ENCODE assay signal across 8 mouse cellular contexts in genomic region chr11:106013556-106014225, GRCm38 (mm10). TPM values are rescaled to one million over a fixed set of nuclear protein-coding genes. Genes with fewer than 3 reads are reported as not detected.
DNase-seq lines count a peak whose midpoint lies in the region; ATAC-seq and TF ChIP-seq lines count a peak whose summit lies in the region.
"Had no signal": no experiment of that assay in that cellular context is flagged by ENCODE, and none has a peak within 500 bp of the region (broad histone marks: within the 10 kb centered on the region; RNA-seq: fewer than 3 reads in every experiment).

No protein-coding gene starts in this region.

- H3K27me3 ChIP-seq in kidney, adult 2 months (replicated peaks; ENCODE audit: control insufficient read depth, insufficient read depth, low read length) = no peaks in the 10 kb centered on the region
- peaks cover 1% of the 10 kb centered on the region; the same call in 1 of the 2 replicates for H3K27me3 ChIP-seq in kidney, embryonic 16.5 days (ENCODE audit: insufficient read depth, low read length)

- WGBS in kidney, adult 2 months = 58% methylated on average over 11 of the region's 11 CpGs
- 68% methylated on average over 11 of the region's 11 CpGs for WGBS in kidney, embryonic 16.5 days

- no peaks in the 10 kb centered on the region for H3K36me3 ChIP-seq in kidney, adult 2 months (ENCODE audit: control insufficient read depth, insufficient read depth, low read length)
- no peaks in the 10 kb centered on the region for H3K36me3 ChIP-seq in kidney, embryonic 16.5 days (ENCODE audit: insufficient read depth, low read length)
- H3K36me3 ChIP-seq: neural tube, embryonic 12.5 days had no signal

- no peaks in the 10 kb centered on the region for H3K4me1 ChIP-seq in kidney, adult 2 months (ENCODE audit: control insufficient read depth, insufficient read depth, low read length)
- no peaks in the 10 kb centered on the region for H3K4me1 ChIP-seq in kidney, embryonic 16.5 days (ENCODE audit: insufficient read depth, low read length)

- no peak for ATAC-seq in kidney, embryonic 16.5 days (ENCODE audit: low FRiP score, low TSS enrichment)
- no peak for ATAC-seq in erythroid progenitor cell, adult 5-6 weeks (replicated peaks; ENCODE audit: low FRiP score, poor library complexity, severe bottlenecking)

- peak; percentile 50 for DNase-seq in kidney, adult 2 months
- DNase-seq in NIH3T3 (ENCODE audit: low read depth) = peak; percentile 84
- DNase-seq in brain, adult 2 months (ENCODE audit: low read depth, low spot score) = peak; percentile 87
- DNase-seq in layer of hippocampus, postnatal 10 days (ENCODE audit: low spot score in 2 of 2) = peak; percentile 64 to 67
- no peak for DNase-seq in T-cell, adult 2 months (ENCODE audit: low spot score)

- no peak for TF ChIP-seq CTCF in kidney, adult 2 months (conservative IDR thresholded peaks at IDR 0.05; ENCODE audit: insufficient read depth, insufficient read length, low read depth, low read length)

- TF ChIP-seq POLR2A in kidney, adult 2 months (IDR thresholded peaks at IDR 0.05; ENCODE audit: low read depth, low read length) = no peak

- no peak overlapping the region for H3K27ac ChIP-seq in kidney, adult 2 months (ENCODE audit: insufficient read depth, low read depth, low read length)
- no peak overlapping the region for H3K27ac ChIP-seq in kidney, embryonic 16.5 days (ENCODE audit: low read length)
- H3K27ac ChIP-seq: neural tube, embryonic 12.5 days had no signal

- no peak overlapping the region for H3K4me3 ChIP-seq in kidney, adult 2 months (ENCODE audit: insufficient read depth, low read depth, low read length)
- H3K4me3 ChIP-seq in kidney, embryonic 16.5 days (ENCODE audit: low read length) = no peak overlapping the region
- H3K4me3 ChIP-seq: neural tube, embryonic 12.5 days had no signal

- H3K4me2 ChIP-seq in kidney, embryonic 16.5 days (replicated peaks; ENCODE audit: low read depth, low read length) = no peak overlapping the region
- H3K4me2 ChIP-seq: neural tube, embryonic 12.5 days had no signal

- H3K9me3 ChIP-seq in kidney, embryonic 16.5 days (ENCODE audit: low read length) = no peaks in the 10 kb centered on the region
- H3K9me3 ChIP-seq: neural tube, embryonic 12.5 days had no signal

- no peak overlapping the region for H3K9ac ChIP-seq in kidney, embryonic 16.5 days (replicated peaks; ENCODE audit: low read length)
- H3K9ac ChIP-seq: neural tube, embryonic 12.5 days had no signal

RNA-seq across cellular contexts. Expression of gene Kcnh6, which starts 5.8 kb away (rescaled TPM):
- polyA plus RNA-seq in kidney, adult 2 months (2012; rRNA removed) = 0.04 and 0.06 TPM in 2 replicates
- 0.19 and 0.25 TPM in 2 replicates for polyA plus RNA-seq in kidney, embryonic 16.5 days (2015; fragmentation: Nextera tagmentation; extraction: Ambion mirVana)
- total RNA-seq in layer of hippocampus, postnatal 10 days (2021) = under 1 TPM; 0.76 to 0.82 TPM
- not detected in 2 replicates for total RNA-seq in erythroid progenitor cell, adult 5-6 weeks (2015; ENCODE audit: low replicate concordance)
- total RNA-seq in erythroid progenitor cell, adult 5-6 weeks (2017; ENCODE audit: low replicate concordance) = not detected in 2 replicates

RNA-seq across cellular contexts. Expression of gene Ace3, which starts 19.2 kb away (rescaled TPM):
- 0.06 and 0.07 TPM in 2 replicates for polyA plus RNA-seq in kidney, adult 2 months (2012; rRNA removed)
- polyA plus RNA-seq in kidney, embryonic 16.5 days (2015; fragmentation: Nextera tagmentation; extraction: Ambion mirVana) = not detected in 2 replicates
- not detected for total RNA-seq in layer of hippocampus, postnatal 10 days (2021)
- total RNA-seq in erythroid progenitor cell, adult 5-6 weeks (2015; ENCODE audit: low replicate concordance) = not detected in 2 replicates
- not detected in 2 replicates for total RNA-seq in erythroid progenitor cell, adult 5-6 weeks (2017; ENCODE audit: low replicate concordance)
- polyA plus RNA-seq: neural tube, embryonic 12.5 days had no signal

RNA-seq across cellular contexts. Expression of gene Dcaf7, which starts 23.0 kb away (rescaled TPM):
- 34.1 and 37.7 TPM in 2 replicates for polyA plus RNA-seq in kidney, adult 2 months (2012; rRNA removed)
- polyA plus RNA-seq in kidney, embryonic 16.5 days (2015; fragmentation: Nextera tagmentation; extraction: Ambion mirVana) = 73.6 and 74.7 TPM in 2 replicates
- 100 to 1,000 TPM; 184 to 190 TPM for total RNA-seq in layer of hippocampus, postnatal 10 days (2021)
- total RNA-seq in erythroid progenitor cell, adult 5-6 weeks (2015; ENCODE audit: low replicate concordance) = 25.2 and 28.1 TPM in 2 replicates
- 26.9 and 36.5 TPM in 2 replicates for total RNA-seq in erythroid progenitor cell, adult 5-6 weeks (2017; ENCODE audit: low replicate concordance)

RNA-seq across cellular contexts. Expression of gene Ace, which starts 45.9 kb away (rescaled TPM):
- 68.0 and 132 TPM in 2 replicates for polyA plus RNA-seq in kidney, adult 2 months (2012; rRNA removed)
- 17.5 and 18.6 TPM in 2 replicates for polyA plus RNA-seq in kidney, embryonic 16.5 days (2015; fragmentation: Nextera tagmentation; extraction: Ambion mirVana)
- 10 to 100 TPM; 11.1 to 12.6 TPM for total RNA-seq in layer of hippocampus, postnatal 10 days (2021)
- 1.8 and 2.1 TPM in 2 replicates for total RNA-seq in erythroid progenitor cell, adult 5-6 weeks (2015; ENCODE audit: low replicate concordance)
- 1.1 and 1.2 TPM in 2 replicates for total RNA-seq in erythroid progenitor cell, adult 5-6 weeks (2017; ENCODE audit: low replicate concordance)

RNA-seq across cellular contexts. Expression of gene Taco1, which starts 52.2 kb away (rescaled TPM):
- polyA plus RNA-seq in kidney, adult 2 months (2012; rRNA removed) = 21.3 and 21.4 TPM in 2 replicates
- polyA plus RNA-seq in kidney, embryonic 16.5 days (2015; fragmentation: Nextera tagmentation; extraction: Ambion mirVana) = 13.0 and 13.2 TPM in 2 replicates
- 10 to 100 TPM; 15.1 to 15.2 TPM for total RNA-seq in layer of hippocampus, postnatal 10 days (2021)
- total RNA-seq in erythroid progenitor cell, adult 5-6 weeks (2015; ENCODE audit: low replicate concordance) = 5.9 TPM in 1 of 2 replicates, not detected in the other
- 4.1 and 6.8 TPM in 2 replicates for total RNA-seq in erythroid progenitor cell, adult 5-6 weeks (2017; ENCODE audit: low replicate concordance)

Comparison
In these comparisons a context has a peak if more than half of its experiments do, and no peak if none do; other contexts are left out.
1. RNA of gene Dcaf7, which starts 23.0 kb away (total RNA-seq): 184 to 190 TPM in layer of hippocampus, postnatal 10 days; 25.2 to 36.5 TPM in erythroid progenitor cell, adult 5-6 weeks; every median in the first group is over 4 times any median in the second.